Mouse (Mus musculus) heart, adult 9 months (tissue): ENCODE measurements around the gene Ak4.

Source experiments
- DNase-seq, 2 experiments: peaks; one replicate each; pipeline ENCODE4 v3.0.0; 2022; ENCODE audit warnings: low spot score in 2 of 2

Ak4 gene

GRCm38 (mm10) chr4:101511768-101512521 lies 92.9 kb downstream of the Ak4 start:
- DNase-seq: no peak

DNA sequence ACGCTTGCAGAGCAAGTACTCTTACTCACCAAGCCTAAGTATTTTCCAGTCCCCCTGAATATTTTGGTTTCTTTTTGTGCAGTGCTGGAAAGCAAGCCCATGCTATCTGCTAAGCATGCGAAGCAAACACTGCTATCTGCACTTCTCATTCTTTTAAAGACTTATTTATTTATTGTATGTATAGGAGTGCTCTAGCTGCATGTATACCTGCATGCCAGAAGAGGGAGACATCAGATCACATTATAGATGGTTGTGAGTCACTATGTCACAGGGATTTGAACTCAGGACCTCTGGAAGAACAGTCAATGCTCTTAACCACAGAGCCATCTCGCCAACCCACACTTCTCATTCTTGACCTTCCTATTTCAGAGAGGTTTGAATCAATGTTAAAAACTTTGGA lies 94.2 kb downstream of the Ak4 start:
- DNase-seq: no peak

DNA sequence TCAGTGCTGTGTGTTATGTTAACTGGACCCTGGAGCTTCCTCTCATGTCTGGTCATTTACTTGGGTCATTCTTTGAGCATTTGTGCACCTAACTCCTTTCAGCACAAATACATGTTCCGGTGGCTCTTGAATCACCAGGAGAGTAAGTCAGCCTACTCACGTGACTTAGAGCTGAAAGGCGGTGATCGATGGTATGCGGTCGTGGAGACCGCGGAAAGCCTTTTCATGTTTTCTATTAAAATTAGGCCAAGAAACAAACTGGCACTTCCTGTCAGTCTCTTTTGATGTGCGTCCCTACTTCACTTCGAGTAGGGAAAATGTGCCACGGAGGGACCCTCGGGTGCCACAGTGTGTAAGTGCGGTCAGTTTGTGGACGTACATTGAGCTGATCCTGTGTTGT lies 96.8 kb downstream of the Ak4 start:
- DNase-seq: no peak
